Mouse (Mus musculus): ENCODE measurements around the gene Vegfa. TPM values are rescaled to one million over a fixed set of nuclear protein-coding genes. Genes with fewer than 3 reads are reported as not detected.

Gene Vegfa
- polyA plus RNA-seq, 1 experiment from 2014 or later: 3.3 TPM

DNA sequence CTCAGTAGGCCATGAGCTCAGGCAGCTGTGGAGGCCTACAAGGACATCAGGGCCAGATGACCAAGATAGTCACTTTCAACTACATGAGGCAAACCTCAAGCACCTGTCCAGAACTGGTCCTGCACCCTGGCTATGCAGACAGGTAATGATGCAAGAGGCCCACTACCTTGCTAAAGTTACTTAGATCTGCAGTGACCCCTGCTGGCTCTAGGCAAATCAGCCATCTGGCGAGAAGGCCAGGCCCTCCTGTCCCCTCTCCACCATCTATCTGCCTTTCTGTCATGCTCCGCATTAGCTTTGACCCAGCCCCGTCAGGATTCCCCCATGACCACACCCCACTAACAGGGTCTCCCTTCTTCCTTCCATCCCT, 42.9 kb upstream of the Vegfa start:
- WGBS: 49% methylated on average over 3 of the region's 3 CpGs
- ATAC-seq (ENCODE audit: insufficient number of reproducible peaks, low FRiP score, low TSS enrichment, low read depth): no peak
- H3K27ac ChIP-seq (replicated peaks; ENCODE audit: low read depth, low read length): no peak overlapping the region

DNA sequence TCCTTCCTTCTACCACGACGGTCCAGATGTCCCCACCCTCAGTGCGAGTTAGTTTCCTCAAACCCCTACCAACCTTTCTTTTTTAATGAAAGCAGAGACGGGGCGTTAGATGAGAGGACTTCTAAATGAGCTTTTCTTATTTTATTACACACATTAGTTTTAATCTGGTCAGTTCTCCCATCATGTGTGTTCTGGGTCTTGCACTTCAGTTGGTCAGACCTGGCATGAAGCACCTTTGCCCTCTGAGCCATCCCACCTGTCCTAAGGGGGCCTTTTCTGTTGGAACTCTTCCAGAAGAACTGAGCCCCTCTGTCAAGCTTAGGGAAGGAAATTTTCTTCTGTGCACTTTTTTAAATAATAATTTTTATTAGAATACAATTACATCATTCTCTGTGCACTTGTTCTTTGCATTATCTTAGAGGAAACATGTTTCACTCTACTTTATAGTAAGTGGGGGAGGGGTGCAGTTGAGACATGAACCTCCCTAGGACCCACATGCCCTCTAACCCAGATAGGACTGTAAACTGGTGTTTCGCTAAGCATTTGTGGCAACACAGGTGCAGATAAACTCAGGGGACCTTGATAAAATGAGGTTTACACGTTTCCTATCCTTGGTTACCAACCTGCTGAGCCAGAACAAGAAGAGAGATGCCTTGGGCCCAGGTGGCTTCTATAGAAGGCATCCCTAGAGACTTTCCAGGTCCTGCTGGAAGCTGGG, 42.4 kb upstream of the Vegfa start:
- no peaks in the 10 kb centered on the region for H3K9me3 ChIP-seq (ENCODE audit: control insufficient read depth, low read length)
- no peaks in the 10 kb centered on the region for H3K36me3 ChIP-seq (ENCODE audit: control insufficient read depth, insufficient read depth, low read length)
- H3K4me2 ChIP-seq (ENCODE audit: low read depth, severe bottlenecking): peak overlapping the region; percentile 8; the same call in 1 of the 2 replicates
- peaks cover 20% of the 10 kb centered on the region for H3K4me1 ChIP-seq (ENCODE audit: control insufficient read depth, insufficient read depth, low read length)
- ATAC-seq (ENCODE audit: insufficient number of reproducible peaks, low FRiP score, low TSS enrichment, low read depth): no peak
- no peak for DNase-seq (ENCODE audit: low spot score)
- H3K27ac ChIP-seq (replicated peaks; ENCODE audit: low read depth, low read length): peak overlapping the region; percentile 52; the same call in 1 of the 2 replicates
- WGBS: 66% methylated on average over 7 of the region's 7 CpGs
- no peak overlapping the region for H3K9ac ChIP-seq (ENCODE audit: low read length)
- no peak overlapping the region for H3K4me3 ChIP-seq (ENCODE audit: low read depth, low read length)
- no peaks in the 10 kb centered on the region for H3K27me3 ChIP-seq (ENCODE audit: control insufficient read depth, insufficient read depth, low read length)

More for the DNA sequence above, 42.9 kb upstream of the Vegfa start:
- Histone ChIP-seq H3K4me3 (ENCODE audit: low read depth, low read length) (no peak overlapping the region), H3K27me3 (ENCODE audit: control insufficient read depth, insufficient read depth, low read length) (no peaks in the 10 kb centered on the region), H3K9ac (ENCODE audit: low read length) (no peak overlapping the region), H3K4me1 (ENCODE audit: control insufficient read depth, insufficient read depth, low read length) (peaks cover 18% of the 10 kb centered on the region), H3K36me3 (ENCODE audit: control insufficient read depth, insufficient read depth, low read length) (no peaks in the 10 kb centered on the region), H3K9me3 (ENCODE audit: control insufficient read depth, low read length) (no peaks in the 10 kb centered on the region), H3K4me2 (ENCODE audit: low read depth, severe bottlenecking) (no peak overlapping the region)
- peak; percentile 44 for DNase-seq (ENCODE audit: low spot score)

DNA sequence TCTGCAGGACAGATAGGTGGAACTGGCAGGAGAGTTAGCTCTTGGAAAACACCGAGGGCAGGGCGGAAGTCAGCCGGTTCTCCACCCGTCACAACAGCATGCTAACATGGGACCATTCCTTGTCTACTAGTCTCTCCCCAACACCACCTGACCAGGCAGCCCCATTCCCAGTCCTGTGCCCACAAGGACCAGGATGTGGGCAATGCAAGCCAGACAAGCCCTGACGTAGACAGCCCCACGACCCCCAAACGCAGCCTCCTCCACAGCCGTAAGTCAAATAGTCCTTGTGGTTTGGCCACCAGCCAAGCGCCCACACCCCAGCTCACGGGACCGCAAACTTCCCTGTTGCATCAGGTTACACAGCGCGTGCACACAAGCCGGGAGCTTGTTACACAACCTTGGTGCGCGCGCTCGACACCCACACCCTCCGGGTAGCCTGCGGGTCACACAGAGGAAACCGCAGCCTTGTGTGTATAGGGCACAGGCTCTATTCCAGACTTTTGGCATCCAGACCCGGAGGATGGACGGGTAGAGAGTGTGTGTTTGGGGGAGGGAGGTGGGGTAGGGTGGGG, 41.6 kb upstream of the Vegfa start:
- no peaks in the 10 kb centered on the region for H3K27me3 ChIP-seq (ENCODE audit: control insufficient read depth, insufficient read depth, low read length)
- H3K9ac ChIP-seq (ENCODE audit: low read length): no peak overlapping the region; the same call in 1 of the 2 replicates
- H3K4me3 ChIP-seq (ENCODE audit: low read depth, low read length): 0 out of 2 replicates have a peak overlapping the region, but pooled peaks have one; percentile 2
- no peaks in the 10 kb centered on the region for H3K36me3 ChIP-seq (ENCODE audit: control insufficient read depth, insufficient read depth, low read length)
- H3K9me3 ChIP-seq (ENCODE audit: control insufficient read depth, low read length): no peaks in the 10 kb centered on the region
- H3K4me2 ChIP-seq (ENCODE audit: low read depth, severe bottlenecking): peak overlapping the region; percentile 8; the same call in 1 of the 2 replicates
- peak overlapping the region; percentile 52 for H3K27ac ChIP-seq (replicated peaks; ENCODE audit: low read depth, low read length)
- peaks cover 20% of the 10 kb centered on the region for H3K4me1 ChIP-seq (ENCODE audit: control insufficient read depth, insufficient read depth, low read length)
- DNase-seq (ENCODE audit: low spot score) (peak; percentile 83), ATAC-seq (ENCODE audit: insufficient number of reproducible peaks, low FRiP score, low TSS enrichment, low read depth) (peak; percentile 72)
- 44% methylated on average over 23 of the region's 23 CpGs for WGBS

DNA sequence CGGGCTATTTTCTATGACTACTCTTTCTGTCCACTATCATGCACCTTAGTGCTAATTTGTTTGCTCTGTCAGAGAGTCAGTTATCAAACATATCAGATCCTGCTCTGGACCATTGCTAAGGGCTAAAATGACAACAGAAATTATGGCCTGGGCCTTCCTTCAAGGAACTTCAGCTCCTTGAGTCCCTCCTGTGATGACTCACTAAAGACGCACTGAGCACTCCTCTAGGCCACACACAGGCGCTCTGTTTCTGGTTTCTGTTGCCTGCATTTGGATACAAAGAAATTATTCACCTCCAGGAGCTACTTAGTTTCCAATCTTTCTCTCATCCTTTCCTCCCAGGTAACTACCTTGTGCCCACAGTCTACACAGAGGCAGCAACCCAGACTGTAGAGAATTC, 39.4 kb upstream of the Vegfa start:
- Histone ChIP-seq H3K36me3 (ENCODE audit: control insufficient read depth, insufficient read depth, low read length) (no peaks in the 10 kb centered on the region), H3K4me2 (ENCODE audit: low read depth, severe bottlenecking) (no peak overlapping the region), H3K4me3 (ENCODE audit: low read depth, low read length) (no peak overlapping the region), H3K9ac (ENCODE audit: low read length) (no peak overlapping the region), H3K27me3 (ENCODE audit: control insufficient read depth, insufficient read depth, low read length) (no peaks in the 10 kb centered on the region), H3K9me3 (ENCODE audit: control insufficient read depth, low read length) (no peaks in the 10 kb centered on the region), H3K27ac (replicated peaks; ENCODE audit: low read depth, low read length) (no peak overlapping the region), H3K4me1 (ENCODE audit: control insufficient read depth, insufficient read depth, low read length) (peaks cover 20% of the 10 kb centered on the region)
- WGBS: 80% methylated on average over 3 of the region's 3 CpGs
- ATAC-seq (ENCODE audit: insufficient number of reproducible peaks, low FRiP score, low TSS enrichment, low read depth) (no peak), DNase-seq (ENCODE audit: low spot score) (no peak)

GRCm38 (mm10) chr17:46070046-46070445, 37.9 kb upstream of the Vegfa start:
- no peaks in the 10 kb centered on the region for H3K27me3 ChIP-seq (ENCODE audit: control insufficient read depth, insufficient read depth, low read length)
- no peak for ATAC-seq (ENCODE audit: insufficient number of reproducible peaks, low FRiP score, low TSS enrichment, low read depth)
- H3K9me3 ChIP-seq (ENCODE audit: control insufficient read depth, low read length): no peaks in the 10 kb centered on the region
- no peaks in the 10 kb centered on the region for H3K36me3 ChIP-seq (ENCODE audit: control insufficient read depth, insufficient read depth, low read length)
- no peak for DNase-seq (ENCODE audit: low spot score)
- no peak overlapping the region for H3K9ac ChIP-seq (ENCODE audit: low read length)
- no peak overlapping the region for H3K4me3 ChIP-seq (ENCODE audit: low read depth, low read length)
- peaks cover 18% of the 10 kb centered on the region for H3K4me1 ChIP-seq (ENCODE audit: control insufficient read depth, insufficient read depth, low read length)
- H3K27ac ChIP-seq (replicated peaks; ENCODE audit: low read depth, low read length): no peak overlapping the region
- no peak overlapping the region for H3K4me2 ChIP-seq (ENCODE audit: low read depth, severe bottlenecking)
- WGBS: 81% methylated on average over 9 of the region's 9 CpGs

DNA sequence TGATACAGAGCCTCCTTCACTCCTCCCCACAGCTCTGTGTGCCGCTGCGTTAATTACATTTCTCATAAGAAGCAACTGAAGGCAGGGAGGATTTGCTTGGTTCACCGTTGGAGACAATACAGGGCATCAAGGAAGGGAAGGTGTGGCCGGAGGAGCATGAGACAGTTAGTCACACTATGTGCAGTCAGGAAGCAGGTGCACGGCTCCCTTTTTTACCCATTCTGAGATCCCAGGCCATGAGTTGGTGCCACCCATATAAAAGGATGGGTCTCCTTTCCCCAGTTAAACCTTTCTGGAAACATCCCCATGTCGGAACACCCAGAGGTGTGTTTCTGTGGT, 31.8 kb upstream of the Vegfa start:
- H3K4me1 ChIP-seq (ENCODE audit: control insufficient read depth, insufficient read depth, low read length): peaks cover 8% of the 10 kb centered on the region
- no peak overlapping the region; the same call in 1 of the 2 replicates for H3K27ac ChIP-seq (replicated peaks; ENCODE audit: low read depth, low read length)

DNA sequence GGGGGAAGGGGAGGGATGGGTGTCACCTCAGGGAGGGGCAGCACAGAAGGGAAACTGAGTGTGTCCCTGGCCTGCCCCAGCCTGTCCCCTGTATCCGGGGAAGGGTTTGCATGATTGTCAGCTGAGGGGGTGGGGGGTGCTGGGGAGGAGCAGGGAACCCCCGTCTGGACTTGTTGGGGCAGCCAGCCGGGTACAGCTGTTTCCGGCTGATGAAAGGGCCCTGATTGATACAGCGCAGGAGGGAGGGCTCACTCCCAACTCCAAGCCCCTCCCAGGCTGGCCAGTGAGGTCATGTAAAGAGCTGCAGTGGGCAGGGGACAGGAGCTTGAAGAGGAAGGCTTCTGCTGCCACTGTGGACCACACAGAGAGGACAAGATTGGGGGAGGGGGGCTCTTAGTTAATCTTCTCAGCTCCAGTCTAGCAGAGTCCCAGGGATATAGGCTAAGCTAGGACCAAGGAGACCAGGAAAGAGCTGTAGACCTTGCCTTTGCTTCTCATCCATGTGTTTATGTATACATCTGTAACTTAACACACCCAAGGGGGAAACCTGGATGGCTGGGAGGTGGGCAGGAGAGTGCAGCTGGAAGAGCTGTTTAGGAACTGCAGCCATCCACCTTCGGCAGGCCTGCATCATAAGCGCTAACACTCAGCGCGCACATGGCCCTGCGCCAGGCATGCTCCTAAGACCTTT, 31.3 kb upstream of the Vegfa start:
- no peaks in the 10 kb centered on the region for H3K36me3 ChIP-seq (ENCODE audit: control insufficient read depth, insufficient read depth, low read length)
- ATAC-seq (ENCODE audit: insufficient number of reproducible peaks, low FRiP score, low TSS enrichment, low read depth): peak; percentile 84
- no peak overlapping the region for H3K4me3 ChIP-seq (ENCODE audit: low read depth, low read length)
- 29% methylated on average over 10 of the region's 10 CpGs for WGBS
- no peak overlapping the region; the same call in 1 of the 2 replicates for H3K27ac ChIP-seq (replicated peaks; ENCODE audit: low read depth, low read length)
- peaks cover 8% of the 10 kb centered on the region for H3K4me1 ChIP-seq (ENCODE audit: control insufficient read depth, insufficient read depth, low read length)
- peak overlapping the region; percentile 8; the same call in 1 of the 2 replicates for H3K4me2 ChIP-seq (ENCODE audit: low read depth, severe bottlenecking)
- H3K27me3 ChIP-seq (ENCODE audit: control insufficient read depth, insufficient read depth, low read length): no peaks in the 10 kb centered on the region
- peak; percentile 65 for DNase-seq (ENCODE audit: low spot score)
- H3K9ac ChIP-seq (ENCODE audit: low read length): no peak overlapping the region
- no peaks in the 10 kb centered on the region for H3K9me3 ChIP-seq (ENCODE audit: control insufficient read depth, low read length)

More for the DNA sequence above, 31.8 kb upstream of the Vegfa start:
- Histone ChIP-seq H3K9me3 (ENCODE audit: control insufficient read depth, low read length) (no peaks in the 10 kb centered on the region), H3K4me3 (ENCODE audit: low read depth, low read length) (no peak overlapping the region), H3K36me3 (ENCODE audit: control insufficient read depth, insufficient read depth, low read length) (no peaks in the 10 kb centered on the region), H3K4me2 (ENCODE audit: low read depth, severe bottlenecking) (no peak overlapping the region), H3K9ac (ENCODE audit: low read length) (no peak overlapping the region), H3K27me3 (ENCODE audit: control insufficient read depth, insufficient read depth, low read length) (no peaks in the 10 kb centered on the region)
- no peak for DNase-seq (ENCODE audit: low spot score)
- 61% methylated on average over 6 of the region's 6 CpGs for WGBS
- ATAC-seq (ENCODE audit: insufficient number of reproducible peaks, low FRiP score, low TSS enrichment, low read depth): no peak

DNA sequence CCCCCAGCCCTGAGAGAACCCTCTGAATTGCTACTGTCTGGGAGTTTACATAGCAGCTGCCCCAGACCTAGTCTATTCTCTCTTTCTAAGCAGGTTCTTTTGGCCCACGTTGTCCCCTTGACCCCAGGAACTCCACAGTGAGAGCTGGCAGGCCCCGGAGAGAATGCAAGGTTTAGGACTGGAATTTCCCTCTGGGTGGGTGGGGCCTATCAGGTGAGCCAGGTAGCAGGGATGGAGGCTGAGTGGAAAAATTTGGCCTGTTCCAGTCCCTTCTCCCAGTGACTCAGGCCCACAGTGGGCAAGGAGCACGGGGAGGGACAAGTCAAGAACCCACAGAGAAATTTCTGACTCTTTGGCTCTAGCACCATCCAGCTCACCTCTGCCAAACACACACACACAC, 28.1 kb upstream of the Vegfa start:
- ATAC-seq (ENCODE audit: insufficient number of reproducible peaks, low FRiP score, low TSS enrichment, low read depth) (no peak), DNase-seq (ENCODE audit: low spot score) (no peak)
- no peak overlapping the region for H3K9ac ChIP-seq (ENCODE audit: low read length)
- H3K36me3 ChIP-seq (ENCODE audit: control insufficient read depth, insufficient read depth, low read length): no peaks in the 10 kb centered on the region
- WGBS: 79% methylated on average over 3 of the region's 3 CpGs
- no peak overlapping the region for H3K4me3 ChIP-seq (ENCODE audit: low read depth, low read length)
- H3K27ac ChIP-seq (replicated peaks; ENCODE audit: low read depth, low read length): no peak overlapping the region
- H3K27me3 ChIP-seq (ENCODE audit: control insufficient read depth, insufficient read depth, low read length): no peaks in the 10 kb centered on the region
- H3K4me1 ChIP-seq (ENCODE audit: control insufficient read depth, insufficient read depth, low read length): peaks cover 8% of the 10 kb centered on the region
- no peaks in the 10 kb centered on the region for H3K9me3 ChIP-seq (ENCODE audit: control insufficient read depth, low read length)
- H3K4me2 ChIP-seq (ENCODE audit: low read depth, severe bottlenecking): no peak overlapping the region
